Mouse (Mus musculus) large intestine, adult 2 months (tissue): ENCODE measurements around the gene Aak1. TPM values are rescaled to one million over a fixed set of nuclear protein-coding genes. Genes with fewer than 3 reads are reported as not detected.
"Not testable (repeated sequence)": the region's sequence is repeated elsewhere in the genome, so short reads cannot be mapped to it uniquely, and the experiment has no call there.

Experiments
- DNase-seq: peaks from one replicate; pipeline ENCODE4 v3.0.0-alpha.2; 2012; ENCODE audit warnings: low read depth, low spot score
- WGBS: fragments of 180-500 bp; shearing (Covaris S2); methylation state at CpG from one replicate; pipeline ENCODE4 v1.1.7; 2018; 5-methylcytosine and 5-hydroxymethylcytosine counted together
- polyA plus RNA-seq: library from polyadenylated mRNA; depleted of rRNA; stranded (reverse); fragments of >200 nt; gene quantifications from 2 replicates; pipeline ENCODE4 v1.2.3, GENCODE M21; 2012; rRNA removed

Aak1 gene
- polyA plus RNA-seq, 1 experiment = 4.0 TPM

- no peak for DNase-seq
- 3% methylated on average over 9 of the region's 9 CpGs for WGBS
Observed at GRCm38 (mm10) chr6:87043131-87043516, 193.8 kb downstream of the Aak1 start.

- DNase-seq = no peak
- 24% methylated on average over 2 of the region's 2 CpGs for WGBS
Observed at GRCm38 (mm10) chr6:87044895-87045294, 195.6 kb downstream of the Aak1 start.

DNA sequence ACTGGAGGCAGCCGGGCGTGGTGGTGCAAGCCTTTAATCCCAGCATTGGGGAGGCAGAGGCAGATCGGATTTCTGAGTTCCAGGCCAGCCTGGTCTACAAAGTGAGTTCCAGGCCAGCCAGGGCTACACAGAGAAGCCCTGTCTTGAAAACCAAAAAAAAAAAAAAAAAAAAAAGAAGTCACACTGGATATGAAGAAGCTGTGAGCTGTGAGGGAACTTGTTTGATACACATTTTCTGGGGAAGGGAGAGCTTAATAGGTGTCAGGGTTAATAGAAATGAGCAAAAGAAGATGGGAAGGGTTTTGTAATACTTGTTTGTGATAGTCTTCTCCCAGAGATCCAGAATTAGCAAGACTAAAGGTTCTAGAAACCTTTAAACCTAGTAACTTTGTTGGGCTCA is 196.2 kb downstream of the Aak1 start:
- no peak for DNase-seq
- WGBS = 50% methylated on average over 3 of the region's 3 CpGs

GRCm38 (mm10) chr6:87048712-87049111 is 199.4 kb downstream of the Aak1 start:
- WGBS = 98% methylated on average over 7 of the region's 7 CpGs
- not testable (repeated sequence) for DNase-seq

GRCm38 (mm10) chr6:87051886-87052425 is 202.6 kb downstream of the Aak1 start:
- 87% methylated on average over 10 of the region's 10 CpGs for WGBS
- DNase-seq = no peak

Other genes starting within 250 kb of the Aak1 start
- 0.76 and 0.88 TPM in 2 replicates for gene Asprv1, start 221.4 kb upstream of the Aak1 start, polyA plus RNA-seq
- 123 and 224 TPM in 2 replicates for gene Mxd1, start 180.4 kb upstream of the Aak1 start, polyA plus RNA-seq
- gene Snrnp27, start 165.0 kb upstream of the Aak1 start, polyA plus RNA-seq = 7.4 and 8.6 TPM in 2 replicates
- 7.1 and 9.5 TPM in 2 replicates for gene Gmcl1, start 116.1 kb upstream of the Aak1 start, polyA plus RNA-seq
- 290 and 706 TPM in 2 replicates for gene Anxa4, start 55.9 kb upstream of the Aak1 start, polyA plus RNA-seq
- gene Nfu1, start 159.7 kb downstream of the Aak1 start, polyA plus RNA-seq = 61.9 and 67.0 TPM in 2 replicates
- gene Gfpt1, start 193.3 kb downstream of the Aak1 start, polyA plus RNA-seq = 38.0 and 55.2 TPM in 2 replicates